Mouse (Mus musculus) CD4-positive, CD25-positive, alpha-beta regulatory T cell, adult 2 months (primary cell): ENCODE data around the gene Zfp612.

Source experiments
- DNase-seq: peaks from one replicate; pipeline ENCODE4 v3.0.0-alpha.2; 2012; ENCODE audit warnings: low read depth, low spot score

Gene Zfp612

DNA sequence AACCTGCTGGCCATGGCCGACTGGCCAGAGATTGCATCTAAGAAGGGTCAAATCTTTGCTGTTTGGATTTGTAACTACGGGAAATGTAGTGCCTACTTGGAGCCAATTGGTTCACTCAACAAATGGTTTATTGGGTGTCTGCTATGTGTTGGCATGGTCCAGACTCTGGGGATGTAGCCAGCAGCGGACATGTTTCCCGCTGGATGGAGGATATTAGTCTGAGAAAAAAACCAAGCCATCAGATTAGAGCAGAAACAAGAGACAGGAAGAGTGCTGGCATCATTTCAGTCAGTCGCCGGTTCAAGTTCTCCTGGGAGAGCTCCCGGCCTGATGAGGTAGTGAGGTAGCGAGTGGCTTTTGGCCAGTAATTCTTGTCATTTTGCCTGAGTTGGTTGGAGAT is 54.7 kb downstream of the Zfp612 start:
- DNase-seq = no peak

DNA sequence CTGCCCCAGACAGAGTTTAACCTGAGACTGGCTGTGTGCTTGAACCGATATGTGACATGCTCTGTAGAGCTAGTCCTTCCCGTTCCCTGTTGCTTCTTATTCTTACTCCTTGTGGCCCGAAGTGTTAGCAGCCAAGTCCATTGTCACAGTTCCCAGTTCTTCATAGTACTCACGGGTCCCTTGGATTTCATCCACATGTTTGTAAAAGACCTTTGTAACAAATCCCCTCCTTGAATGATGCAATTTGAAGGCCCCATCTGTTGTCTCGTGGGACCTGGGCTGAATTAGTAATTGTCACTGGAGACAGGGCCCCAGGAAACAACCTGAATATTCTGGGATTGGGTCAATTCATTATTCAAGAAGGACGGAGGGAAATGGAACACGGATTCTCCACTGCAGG is 56.0 kb downstream of the Zfp612 start:
- DNase-seq = no peak

DNA sequence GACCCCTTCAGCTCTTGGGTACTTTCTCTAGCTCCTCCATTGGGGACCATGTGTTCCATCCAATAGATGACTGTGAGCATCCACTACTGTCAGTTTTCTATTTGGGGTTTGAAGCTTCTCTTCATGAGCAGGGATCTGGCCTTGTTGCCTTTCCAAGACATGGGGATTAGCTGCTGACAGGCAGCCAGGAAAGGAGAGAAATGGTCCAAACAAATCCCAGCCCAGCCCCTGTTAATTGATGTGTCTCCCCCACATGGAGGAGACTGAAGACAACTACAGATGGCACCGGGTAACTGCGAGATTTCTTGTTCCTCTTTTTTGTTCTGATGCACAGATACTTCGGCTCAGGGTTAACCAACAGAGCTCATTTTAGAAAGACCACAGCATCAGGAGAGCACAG is 60.6 kb downstream of the Zfp612 start:
- DNase-seq = no peak

DNA sequence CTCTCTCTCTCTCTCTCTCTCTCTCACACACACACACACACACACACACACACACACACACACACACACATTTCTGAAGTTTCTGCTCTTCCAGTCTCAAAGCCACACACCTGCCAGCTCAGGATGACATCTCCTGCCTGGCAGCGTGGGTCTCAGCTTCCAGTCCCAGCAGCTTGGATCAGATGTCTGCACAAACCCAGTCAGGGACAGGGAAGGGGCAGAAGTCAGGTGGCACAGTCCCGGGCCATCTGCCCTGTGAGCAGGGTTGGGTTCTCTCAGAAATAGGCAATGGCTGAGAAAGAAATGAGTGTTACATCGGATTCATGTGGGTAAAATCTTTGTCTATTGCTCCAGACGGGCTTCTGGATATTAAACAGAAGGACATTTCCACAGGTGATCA is 61.2 kb downstream of the Zfp612 start:
- DNase-seq = no peak
